Mouse (Mus musculus): ENCODE measurements at regions not wholly inside any gene's neighbourhood (a gene's known extent, or its start where the extent isn't known, plus 50 kb on each side); places are given as distances from the start of the nearest gene placed in this dataset.
"Not testable (repeated sequence)": the region's sequence is repeated elsewhere in the genome, so short reads cannot be mapped to it uniquely, and the experiment has no call there.

GRCm38 (mm10) chr3:21937281-21938035, 139.0 kb upstream of the Tbl1xr1 start:
- in situ Hi-C loops (cut with MseI, MboI): loop anchor here (5.0 kb wide), 1 partner anchor 140 kb away; the partner anchor contains the start of gene Tbl1xr1 (in 2 of the 2)

GRCm38 (mm10) chr3:21938071-21938848, 138.2 kb upstream of the Tbl1xr1 start:
- in situ Hi-C loops (cut with MseI, MboI): loop anchor here (5.0 kb wide), 1 partner anchor 139 kb away; the partner anchor contains the start of gene Tbl1xr1 (in 2 of the 2)

- in situ Hi-C loops (cut with MseI, MboI): loop anchor here (5.0 kb wide), 1 partner anchor 138 kb away; the partner anchor contains the start of gene Tbl1xr1 (in 2 of the 2)
Measured at GRCm38 (mm10) chr3:21939738-21940137, 136.7 kb upstream of the Tbl1xr1 start.

- in situ Hi-C loops (cut with MseI, MboI): no loop called here
Measured at GRCm38 (mm10) chr3:21941596-21941995, 134.9 kb upstream of the Tbl1xr1 start.

GRCm38 (mm10) chr3:21942912-21943311, 133.5 kb upstream of the Tbl1xr1 start:
- in situ Hi-C loops (cut with MseI, MboI): no loop called here

GRCm38 (mm10) chr3:21945775-21946174, 130.7 kb upstream of the Tbl1xr1 start:
- in situ Hi-C loops (cut with MseI, MboI): no loop called here

GRCm38 (mm10) chr3:21947320-21948073, 129.0 kb upstream of the Tbl1xr1 start:
- in situ Hi-C loops (cut with MseI, MboI): no loop called here

- in situ Hi-C loops (cut with MseI, MboI): no loop called here
Measured at GRCm38 (mm10) chr3:21948074-21948659, 128.3 kb upstream of the Tbl1xr1 start.

GRCm38 (mm10) chr3:21949459-21949858, 127.0 kb upstream of the Tbl1xr1 start:
- in situ Hi-C loops (cut with MseI, MboI): no loop called here

- in situ Hi-C loops (cut with MseI, MboI): no loop called here
Measured at GRCm38 (mm10) chr3:21950571-21950970, 125.9 kb upstream of the Tbl1xr1 start.

GRCm38 (mm10) chr3:21951446-21952285, 124.8 kb upstream of the Tbl1xr1 start:
- in situ Hi-C loops (cut with MseI, MboI): no loop called here

- in situ Hi-C loops (cut with MseI, MboI): no loop called here
Measured at GRCm38 (mm10) chr3:21952695-21953415, 123.6 kb upstream of the Tbl1xr1 start.

GRCm38 (mm10) chr3:21953416-21953810, 123.0 kb upstream of the Tbl1xr1 start:
- in situ Hi-C loops (cut with MseI, MboI): no loop called here

GRCm38 (mm10) chr3:21955681-21956080, 120.8 kb upstream of the Tbl1xr1 start:
- in situ Hi-C loops (cut with MseI, MboI): no loop called here

- in situ Hi-C loops (cut with MseI, MboI): not testable (repeated sequence)
Measured at GRCm38 (mm10) chr3:21957105-21957504, 119.3 kb upstream of the Tbl1xr1 start.

GRCm38 (mm10) chr3:21958595-21959286, 117.7 kb upstream of the Tbl1xr1 start:
- in situ Hi-C loops (cut with MseI, MboI): no loop called here

- in situ Hi-C loops (cut with MseI, MboI): no loop called here
Measured at GRCm38 (mm10) chr3:21961091-21961490, 115.4 kb upstream of the Tbl1xr1 start.

GRCm38 (mm10) chr3:21961746-21962145, 114.7 kb upstream of the Tbl1xr1 start:
- in situ Hi-C loops (cut with MseI, MboI): no loop called here

- in situ Hi-C loops (cut with MseI, MboI): no loop called here
Measured at GRCm38 (mm10) chr3:21962360-21962782, 114.1 kb upstream of the Tbl1xr1 start.

Measured in mouse trophoblast stem cell (cell line).